Mouse (Mus musculus) lung, embryonic 15.5 days (tissue): ENCODE measurements around the gene Olfr1411. TPM values are rescaled to one million over a fixed set of nuclear protein-coding genes. Genes with fewer than 3 reads are reported as not detected.

Experiments
- ATAC-seq: fragments of 200-750 bp; cut with Nextera tagmentation; 2 replicates; pipeline ENCODE4 v1.8.0; 2017; ENCODE audit warnings: moderate number of reproducible peaks, borderline replicate concordance; ENCODE audit not compliant: low FRiP score, low TSS enrichment; ENCODE audit errors: extremely low read depth
- H3K27ac ChIP-seq: fragments of 300-500 bp; sonication (generic); 2 replicates; pipeline ENCODE4 v1.5.1; 2015; ENCODE audit warnings: moderate library complexity, mild to moderate bottlenecking, inconsistent platforms
- H3K27me3 ChIP-seq: fragments of 300-500 bp; sonication (generic); 2 replicates; pipeline ENCODE4 v1.6.1; 2015; ENCODE audit warnings: inconsistent platforms
- H3K36me3 ChIP-seq: fragments of 300-500 bp; sonication (generic); 2 replicates; pipeline ENCODE4 v1.6.1; 2015; ENCODE audit warnings: inconsistent platforms
- H3K4me1 ChIP-seq: fragments of 300-500 bp; sonication (generic); 2 replicates; pipeline ENCODE4 v1.6.1; 2015; ENCODE audit warnings: inconsistent platforms
- H3K4me2 ChIP-seq: fragments of 300-500 bp; sonication (generic); 2 replicates; pipeline ENCODE4 v1.6.1; 2015; ENCODE audit warnings: inconsistent platforms, mild to moderate bottlenecking, moderate library complexity
- H3K4me3 ChIP-seq: fragments of 300-500 bp; sonication (generic); 2 replicates; pipeline ENCODE4 v1.5.1; 2015; ENCODE audit warnings: mild to moderate bottlenecking, inconsistent platforms
- H3K9ac ChIP-seq: fragments of 300-500 bp; sonication (generic); 2 replicates; pipeline ENCODE4 v1.6.1; 2015; ENCODE audit warnings: inconsistent platforms
- H3K9me3 ChIP-seq: fragments of 300-500 bp; sonication (generic); 2 replicates; pipeline ENCODE4 v1.6.1; 2016; ENCODE audit warnings: inconsistent platforms
- WGBS: fragments of 180-500 bp; shearing (Covaris S2); methylation state at CpG from one replicate; pipeline ENCODE4 v1.1.7; 2015; 5-methylcytosine and 5-hydroxymethylcytosine counted together
- polyA plus RNA-seq: library from polyadenylated mRNA; unstranded; fragments of >200 nt; fragmentation: Nextera tagmentation; extraction: Ambion mirVana; gene quantifications from 2 replicates; pipeline ENCODE4 v1.2.1, GENCODE M21; 2015

The Olfr1411 gene
- polyA plus RNA-seq, 1 experiment from 2014 or later = not detected

- 39% methylated on average over 4 of the region's 4 CpGs for WGBS
- no peak for ATAC-seq
- no peaks in the 10 kb centered on the region for H3K9me3 ChIP-seq
- no peak overlapping the region for H3K4me2 ChIP-seq
- H3K4me3 ChIP-seq = no peak overlapping the region
- H3K27me3 ChIP-seq = no peaks in the 10 kb centered on the region
- no peak overlapping the region for H3K27ac ChIP-seq
- no peak overlapping the region for H3K9ac ChIP-seq
- H3K36me3 ChIP-seq = no peaks in the 10 kb centered on the region
- no peaks in the 10 kb centered on the region for H3K4me1 ChIP-seq
These were observed 34.0 kb downstream of the Olfr1411 start for GRCm38 (mm10) chr1:92628227-92628626.

GRCm38 (mm10) chr1:92632196-92632595 is 38.0 kb downstream of the Olfr1411 start:
- Histone ChIP-seq H3K4me2 (no peak overlapping the region), H3K4me1 (no peaks in the 10 kb centered on the region), H3K36me3 (peaks cover 7% of the 10 kb centered on the region; the same call in 1 of the 2 replicates), H3K27me3 (no peaks in the 10 kb centered on the region), H3K9me3 (no peaks in the 10 kb centered on the region), H3K9ac (no peak overlapping the region), H3K27ac (no peak overlapping the region), H3K4me3 (no peak overlapping the region)
- WGBS = 66% methylated on average over 5 of the region's 5 CpGs
- ATAC-seq = no peak

GRCm38 (mm10) chr1:92632948-92633347 is 38.7 kb downstream of the Olfr1411 start:
- no peaks in the 10 kb centered on the region for H3K4me1 ChIP-seq
- WGBS = 64% methylated on average over 6 of the region's 6 CpGs
- no peak for ATAC-seq
- H3K4me2 ChIP-seq = no peak overlapping the region
- no peak overlapping the region for H3K4me3 ChIP-seq
- H3K36me3 ChIP-seq = peaks cover 14% of the 10 kb centered on the region; the same call in 1 of the 2 replicates
- no peaks in the 10 kb centered on the region for H3K9me3 ChIP-seq
- no peak overlapping the region for H3K9ac ChIP-seq
- H3K27ac ChIP-seq = no peak overlapping the region
- no peaks in the 10 kb centered on the region for H3K27me3 ChIP-seq

GRCm38 (mm10) chr1:92633726-92634125 is 39.5 kb downstream of the Olfr1411 start:
- Histone ChIP-seq H3K4me2 (no peak overlapping the region), H3K27ac (no peak overlapping the region), H3K4me1 (no peaks in the 10 kb centered on the region), H3K4me3 (no peak overlapping the region), H3K27me3 (no peaks in the 10 kb centered on the region), H3K36me3 (peaks cover 17% of the 10 kb centered on the region; the same call in 1 of the 2 replicates), H3K9ac (no peak overlapping the region), H3K9me3 (no peaks in the 10 kb centered on the region)
- 83% methylated on average over 8 of the region's 8 CpGs for WGBS
- no peak for ATAC-seq

GRCm38 (mm10) chr1:92634569-92634968 is 40.4 kb downstream of the Olfr1411 start:
- Histone ChIP-seq H3K27ac (no peak overlapping the region), H3K4me1 (no peaks in the 10 kb centered on the region), H3K27me3 (no peaks in the 10 kb centered on the region), H3K4me2 (no peak overlapping the region), H3K9ac (no peak overlapping the region), H3K9me3 (no peaks in the 10 kb centered on the region), H3K36me3 (peaks cover 22% of the 10 kb centered on the region; the same call in 1 of the 2 replicates), H3K4me3 (no peak overlapping the region)
- no peak for ATAC-seq
- 62% methylated on average over 1 of the region's 1 CpGs for WGBS

- Histone ChIP-seq H3K4me1 (peaks cover 2% of the 10 kb centered on the region; the same call in 1 of the 2 replicates), H3K27me3 (no peaks in the 10 kb centered on the region), H3K4me3 (no peak overlapping the region), H3K27ac (no peak overlapping the region), H3K4me2 (no peak overlapping the region), H3K9me3 (no peaks in the 10 kb centered on the region), H3K9ac (no peak overlapping the region), H3K36me3 (peaks cover 22% of the 10 kb centered on the region; the same call in 1 of the 2 replicates)
- ATAC-seq = no peak
- 77% methylated on average over 4 of the region's 4 CpGs for WGBS
These were observed 40.9 kb downstream of the Olfr1411 start for GRCm38 (mm10) chr1:92634976-92635599.

GRCm38 (mm10) chr1:92636015-92636414 is 41.8 kb downstream of the Olfr1411 start:
- Histone ChIP-seq H3K9me3 (no peaks in the 10 kb centered on the region), H3K4me3 (no peak overlapping the region), H3K4me2 (no peak overlapping the region), H3K9ac (no peak overlapping the region), H3K4me1 (peaks cover 11% of the 10 kb centered on the region), H3K27me3 (no peaks in the 10 kb centered on the region), H3K27ac (no peak overlapping the region), H3K36me3 (peaks cover 22% of the 10 kb centered on the region; the same call in 1 of the 2 replicates)
- 81% methylated on average over 8 of the region's 8 CpGs for WGBS
- ATAC-seq = no peak

GRCm38 (mm10) chr1:92636676-92637075 is 42.5 kb downstream of the Olfr1411 start:
- Histone ChIP-seq H3K27me3 (no peaks in the 10 kb centered on the region), H3K9ac (no peak overlapping the region), H3K4me1 (peaks cover 14% of the 10 kb centered on the region), H3K36me3 (peaks cover 22% of the 10 kb centered on the region; the same call in 1 of the 2 replicates), H3K27ac (no peak overlapping the region), H3K9me3 (no peaks in the 10 kb centered on the region), H3K4me3 (no peak overlapping the region), H3K4me2 (no peak overlapping the region)
- no peak for ATAC-seq
- WGBS = 90% methylated on average over 11 of the region's 11 CpGs

- no peak overlapping the region for H3K4me3 ChIP-seq
- H3K27ac ChIP-seq = no peak overlapping the region
- no peak overlapping the region for H3K9ac ChIP-seq
- H3K27me3 ChIP-seq = no peaks in the 10 kb centered on the region
- no peaks in the 10 kb centered on the region for H3K9me3 ChIP-seq
- no peak overlapping the region for H3K4me2 ChIP-seq
- WGBS = 91% methylated on average over 15 of the region's 15 CpGs
- no peak for ATAC-seq
- H3K36me3 ChIP-seq = peaks cover 22% of the 10 kb centered on the region; the same call in 1 of the 2 replicates
- H3K4me1 ChIP-seq = peaks cover 20% of the 10 kb centered on the region
These were observed 43.4 kb downstream of the Olfr1411 start for GRCm38 (mm10) chr1:92637501-92638172.

GRCm38 (mm10) chr1:92638181-92638580 is 44.0 kb downstream of the Olfr1411 start:
- ATAC-seq = no peak
- Histone ChIP-seq H3K27me3 (no peaks in the 10 kb centered on the region), H3K4me1 (peaks cover 20% of the 10 kb centered on the region), H3K9ac (no peak overlapping the region), H3K27ac (no peak overlapping the region), H3K9me3 (no peaks in the 10 kb centered on the region), H3K4me3 (no peak overlapping the region), H3K4me2 (no peak overlapping the region), H3K36me3 (peaks cover 22% of the 10 kb centered on the region; the same call in 1 of the 2 replicates)
- WGBS = 75% methylated on average over 3 of the region's 3 CpGs

- no peak for ATAC-seq
- H3K9ac ChIP-seq = no peak overlapping the region
- H3K4me2 ChIP-seq = no peak overlapping the region
- no peaks in the 10 kb centered on the region for H3K27me3 ChIP-seq
- H3K36me3 ChIP-seq = peaks cover 22% of the 10 kb centered on the region; the same call in 1 of the 2 replicates
- no peak overlapping the region for H3K27ac ChIP-seq
- peaks cover 20% of the 10 kb centered on the region for H3K4me1 ChIP-seq
- H3K9me3 ChIP-seq = no peaks in the 10 kb centered on the region
- 93% methylated on average over 4 of the region's 4 CpGs for WGBS
- H3K4me3 ChIP-seq = no peak overlapping the region
These were observed 44.5 kb downstream of the Olfr1411 start for GRCm38 (mm10) chr1:92638736-92639135.

- Histone ChIP-seq H3K4me1 (peaks cover 20% of the 10 kb centered on the region), H3K4me3 (no peak overlapping the region)
These were observed 46.2 kb downstream of the Olfr1411 start for GRCm38 (mm10) chr1:92640393-92640792.

More at GRCm38 (mm10) chr1:92640393-92640792, 46.2 kb downstream of the Olfr1411 start:
- Histone ChIP-seq H3K27me3 (no peaks in the 10 kb centered on the region), H3K9me3 (no peaks in the 10 kb centered on the region), H3K36me3 (peaks cover 22% of the 10 kb centered on the region; the same call in 1 of the 2 replicates), H3K27ac (no peak overlapping the region), H3K4me2 (peak overlapping the region; percentile 84), H3K9ac (no peak overlapping the region)
- WGBS = 82% methylated on average over 6 of the region's 6 CpGs
- no peak for ATAC-seq
